Mouse (Mus musculus): ENCODE data around the gene Usp20.
A peak's percentile ranks its signal among the peaks of the same experiment; 100 is the strongest.

The Usp20 gene

GRCm38 (mm10) chr2:31042881-31043280, 60.8 kb downstream of the Usp20 start:
- DNase-seq, result no peak

- peak; percentile 76 for DNase-seq
These were observed 61.8 kb downstream of the Usp20 start for GRCm38 (mm10) chr2:31043856-31044255.

GRCm38 (mm10) chr2:31048037-31048436, 66.0 kb downstream of the Usp20 start:
- no peak for DNase-seq

- no peak for DNase-seq
These were observed 70.4 kb downstream of the Usp20 start for GRCm38 (mm10) chr2:31052441-31052840.

- DNase-seq, result no peak
These were observed 71.3 kb downstream of the Usp20 start for GRCm38 (mm10) chr2:31053426-31053825.

- no peak for DNase-seq
These were observed 71.8 kb downstream of the Usp20 start for GRCm38 (mm10) chr2:31053851-31054340.

- DNase-seq, result no peak
These were observed 74.0 kb downstream of the Usp20 start for GRCm38 (mm10) chr2:31056070-31056469.

- DNase-seq, result no peak
These were observed 75.6 kb downstream of the Usp20 start for GRCm38 (mm10) chr2:31057549-31058177.

- DNase-seq, result no peak
These were observed 76.4 kb downstream of the Usp20 start for GRCm38 (mm10) chr2:31058443-31058842.

GRCm38 (mm10) chr2:31060271-31060670, 78.2 kb downstream of the Usp20 start:
- no peak for DNase-seq

- no peak for DNase-seq
These were observed 79.0 kb downstream of the Usp20 start for GRCm38 (mm10) chr2:31060787-31061730.

GRCm38 (mm10) chr2:31061868-31062628, 80.0 kb downstream of the Usp20 start:
- no peak for DNase-seq

- no peak for DNase-seq
These were observed 84.1 kb downstream of the Usp20 start for GRCm38 (mm10) chr2:31066019-31066789.

GRCm38 (mm10) chr2:31067059-31067595, 85.0 kb downstream of the Usp20 start:
- peak; percentile 85 for DNase-seq

- DNase-seq, result no peak
These were observed 85.7 kb downstream of the Usp20 start for GRCm38 (mm10) chr2:31067696-31068245.

GRCm38 (mm10) chr2:31068246-31069113, 86.4 kb downstream of the Usp20 start:
- DNase-seq, result peak; percentile 53

- DNase-seq, result no peak
These were observed 87.0 kb downstream of the Usp20 start for GRCm38 (mm10) chr2:31069114-31069445.

- DNase-seq, result no peak
These were observed 87.4 kb downstream of the Usp20 start for GRCm38 (mm10) chr2:31069506-31069905.
